Mouse (Mus musculus) heart, postnatal 0 days (tissue): ENCODE data around the gene Pim1. TPM values are rescaled to one million over a fixed set of nuclear protein-coding genes. Genes with fewer than 3 reads are reported as not detected.

Experiments used
- ATAC-seq: fragments of 200-750 bp; cut with Nextera tagmentation; 2 replicates; pipeline ENCODE4 v1.8.0; 2017; ENCODE audit warnings: low read depth, moderate number of reproducible peaks, moderate library complexity; ENCODE audit not compliant: insufficient read depth
- DNase-seq: peaks from one replicate; pipeline ENCODE4 v3.0.0-alpha.2; 2016; ENCODE audit warnings: low spot score
- H3K27ac ChIP-seq: fragments of 300-500 bp; sonication (generic); 2 replicates; pipeline ENCODE4 v1.5.1; 2014; ENCODE audit warnings: low read depth, mild to moderate bottlenecking
- H3K27me3 ChIP-seq: fragments of 300-500 bp; sonication (generic); 2 replicates; pipeline ENCODE4 v1.6.1; 2014; ENCODE audit warnings: low read length, mixed read lengths; ENCODE audit not compliant: control insufficient read depth, insufficient read depth
- H3K36me3 ChIP-seq: fragments of 300-500 bp; sonication (generic); replicated peaks from 2 replicates; pipeline ENCODE4 v1.6.1; 2014; ENCODE audit warnings: low read length, mixed read lengths; ENCODE audit not compliant: control insufficient read depth, insufficient read depth
- H3K4me1 ChIP-seq: fragments of 300-500 bp; sonication (generic); 2 replicates; pipeline ENCODE4 v1.6.1; 2014; ENCODE audit warnings: antibody characterized with exemption; ENCODE audit not compliant: control insufficient read depth, insufficient read depth
- H3K4me2 ChIP-seq: fragments of 300-500 bp; sonication (generic); 2 replicates; pipeline ENCODE4 v1.6.1; 2014; ENCODE audit warnings: low read depth, mild to moderate bottlenecking, low read length, moderate library complexity
- H3K4me3 ChIP-seq: fragments of 300-500 bp; sonication (generic); 2 replicates; pipeline ENCODE4 v1.5.1; 2014; ENCODE audit warnings: low read depth, low read length
- H3K9ac ChIP-seq: fragments of 300-500 bp; sonication (generic); replicated peaks from 2 replicates; pipeline ENCODE4 v1.6.1; 2014; ENCODE audit warnings: low read depth, low read length, mixed read lengths
- H3K9me3 ChIP-seq: fragments of 300-500 bp; sonication (generic); replicated peaks from 2 replicates; pipeline ENCODE4 v1.6.1; 2016; ENCODE audit warnings: low read length; ENCODE audit not compliant: control insufficient read depth
- CTCF ChIP-seq: IDR thresholded peaks from 2 replicates; pipeline ENCODE4 v1.5.1; 2016; ENCODE audit warnings: antibody characterized with exemption, control low read depth, low read depth
- EP300 ChIP-seq: IDR thresholded peaks from 2 replicates; pipeline ENCODE4 v1.6.1; 2016; ENCODE audit warnings: antibody characterized with exemption, low read depth
- WGBS: fragments of 180-500 bp; shearing (Covaris S2); extraction: QIAGEN DNeasy Blood & Tissue Kit; methylation state at CpG from one replicate; pipeline ENCODE4 v1.1.7; 2014; 5-methylcytosine and 5-hydroxymethylcytosine counted together
- polyA plus RNA-seq: library from polyadenylated mRNA; unstranded; fragments of >200 nt; fragmentation: Nextera tagmentation; extraction: Ambion mirVana; gene quantifications from 2 replicates; pipeline ENCODE4 v1.2.1, GENCODE M21; 2015
- total RNA-seq: library from RNA; depleted of rRNA; stranded (reverse); fragments of >200 nt; gene quantifications from 2 replicates; pipeline ENCODE4 v1.2.3, GENCODE M21; 2014; ENCODE audit warnings: low replicate concordance

Pim1 gene
- total and polyA plus RNA-seq, 2 experiments from 2014 or later: 29.2 to 58.4 TPM

GRCm38 (mm10) chr17:29467030-29467429 lies 23.5 kb upstream of the Pim1 start:
- 42% methylated on average over 11 of the region's 11 CpGs for WGBS
- no peak overlapping the region for H3K4me3 ChIP-seq
- no peaks in the 10 kb centered on the region for H3K27me3 ChIP-seq
- no peaks in the 10 kb centered on the region for H3K36me3 ChIP-seq
- peaks cover 31% of the 10 kb centered on the region for H3K4me1 ChIP-seq
- TF ChIP-seq CTCF: no peak
- TF ChIP-seq EP300: no peak
- 0 out of 2 replicates have a peak overlapping the region, but pooled peaks have one; percentile 25 for H3K27ac ChIP-seq
- H3K9ac ChIP-seq: no peak overlapping the region
- no peak for DNase-seq
- ATAC-seq: no peak
- peak overlapping the region; percentile 60; the same call in 1 of the 2 replicates for H3K4me2 ChIP-seq
- H3K9me3 ChIP-seq: no peaks in the 10 kb centered on the region

- Histone ChIP-seq H3K27ac (no peak overlapping the region), H3K9ac (no peak overlapping the region), H3K36me3 (no peaks in the 10 kb centered on the region), H3K27me3 (no peaks in the 10 kb centered on the region), H3K4me2 (no peak overlapping the region), H3K4me3 (no peak overlapping the region), H3K4me1 (no peaks in the 10 kb centered on the region), H3K9me3 (no peaks in the 10 kb centered on the region)
- ATAC-seq (no peak), DNase-seq (no peak)
- 90% methylated on average over 10 of the region's 10 CpGs for WGBS
- TF ChIP-seq EP300 (no peak), CTCF (no peak)
These were observed 17.1 kb upstream of the Pim1 start for GRCm38 (mm10) chr17:29473466-29473865.

DNA sequence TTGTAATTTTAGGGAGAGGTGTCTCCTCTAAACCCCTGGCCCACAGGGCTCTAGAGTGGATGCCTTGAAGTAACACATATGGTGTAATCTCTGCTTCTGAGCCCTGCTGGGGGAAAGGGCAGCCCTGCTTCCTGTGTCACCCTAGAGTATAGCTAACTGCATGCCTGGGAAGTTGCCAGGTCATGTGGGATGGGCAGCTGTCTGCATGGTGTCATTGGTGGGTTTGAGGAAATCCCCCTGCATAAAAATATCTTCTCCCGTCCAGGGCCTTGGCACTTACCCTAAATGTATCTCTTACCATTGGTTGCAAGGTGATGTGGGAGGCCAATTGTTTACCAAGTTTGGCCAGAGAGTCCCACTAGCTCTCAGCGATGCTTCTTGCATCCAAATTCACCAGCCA lies 16.5 kb upstream of the Pim1 start:
- no peak for ATAC-seq

GRCm38 (mm10) chr17:29475142-29475541 lies 15.4 kb upstream of the Pim1 start:
- 87% methylated on average over 3 of the region's 3 CpGs for WGBS
- H3K9me3 ChIP-seq: no peaks in the 10 kb centered on the region
- H3K4me1 ChIP-seq: no peaks in the 10 kb centered on the region
- no peak for ATAC-seq
- no peak overlapping the region for H3K4me2 ChIP-seq
- H3K27me3 ChIP-seq: no peaks in the 10 kb centered on the region
- no peaks in the 10 kb centered on the region for H3K36me3 ChIP-seq
- no peak overlapping the region for H3K9ac ChIP-seq
- no peak for DNase-seq
- no peak overlapping the region for H3K27ac ChIP-seq
- H3K4me3 ChIP-seq: no peak overlapping the region
- no peak for TF ChIP-seq EP300
- no peak for TF ChIP-seq CTCF

More for the DNA sequence above, 16.5 kb upstream of the Pim1 start:
- Histone ChIP-seq H3K9me3 (no peaks in the 10 kb centered on the region), H3K9ac (no peak overlapping the region), H3K4me2 (no peak overlapping the region), H3K27ac (no peak overlapping the region), H3K4me1 (no peaks in the 10 kb centered on the region), H3K4me3 (no peak overlapping the region), H3K36me3 (no peaks in the 10 kb centered on the region), H3K27me3 (no peaks in the 10 kb centered on the region)
- TF ChIP-seq CTCF: no peak
- TF ChIP-seq EP300: no peak
- no peak for DNase-seq
- 60% methylated on average over 2 of the region's 2 CpGs for WGBS

DNA sequence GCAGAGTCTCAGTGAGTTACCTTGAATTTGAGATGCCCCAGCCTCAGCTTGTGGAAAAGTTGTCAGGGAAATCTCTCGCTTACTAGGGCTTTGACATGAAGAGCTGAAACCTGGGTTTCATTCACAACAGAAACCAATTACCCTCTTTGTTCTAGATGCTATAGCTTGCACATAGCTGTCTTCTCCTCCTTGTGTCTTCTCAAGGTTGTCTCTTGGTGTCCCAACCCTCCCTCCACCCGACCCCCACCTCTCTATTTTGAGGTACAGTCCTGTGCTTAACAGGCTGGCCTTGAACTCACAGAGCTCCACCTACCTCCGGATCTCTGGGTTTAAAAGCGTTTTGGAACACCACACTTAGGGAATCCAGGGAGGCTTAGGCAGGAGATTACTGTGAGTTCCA lies 14.1 kb upstream of the Pim1 start:
- H3K4me2 ChIP-seq: no peak overlapping the region
- H3K27ac ChIP-seq: no peak overlapping the region
- H3K9me3 ChIP-seq: no peaks in the 10 kb centered on the region
- H3K4me1 ChIP-seq: peaks cover 12% of the 10 kb centered on the region
- DNase-seq: no peak
- no peaks in the 10 kb centered on the region for H3K36me3 ChIP-seq
- no peak for TF ChIP-seq CTCF
- no peak for TF ChIP-seq EP300
- no peak overlapping the region for H3K4me3 ChIP-seq
- no peak for ATAC-seq
- WGBS: 71% methylated on average over 4 of the region's 4 CpGs
- no peaks in the 10 kb centered on the region for H3K27me3 ChIP-seq
- H3K9ac ChIP-seq: no peak overlapping the region

DNA sequence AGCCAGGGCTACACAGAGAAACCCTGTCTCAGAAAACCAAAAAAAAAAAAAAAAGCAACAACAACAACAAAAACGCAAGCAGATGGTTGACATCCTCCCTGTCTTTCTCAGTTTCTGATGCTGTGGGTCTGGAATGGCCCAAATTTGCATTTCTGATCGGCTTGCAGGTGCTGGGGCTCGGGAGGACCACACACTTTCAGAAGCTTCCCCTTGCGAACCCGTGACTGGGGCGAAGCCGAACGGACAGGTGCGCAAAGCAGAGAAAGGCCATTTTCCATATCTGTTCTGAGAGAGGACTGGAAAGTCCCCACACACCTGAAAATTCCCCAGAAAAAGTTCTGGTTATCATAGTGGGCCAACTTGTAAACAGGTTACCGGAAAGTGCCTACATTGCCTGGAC lies 13.2 kb upstream of the Pim1 start:
- H3K36me3 ChIP-seq: no peaks in the 10 kb centered on the region
- H3K27ac ChIP-seq: no peak overlapping the region
- H3K4me3 ChIP-seq: no peak overlapping the region
- WGBS: 93% methylated on average over 10 of the region's 10 CpGs
- H3K27me3 ChIP-seq: no peaks in the 10 kb centered on the region
- ATAC-seq (no peak), DNase-seq (no peak)
- peaks cover 12% of the 10 kb centered on the region for H3K4me1 ChIP-seq
- H3K4me2 ChIP-seq: no peak overlapping the region
- 0 out of 2 replicates have a peak, but pooled peaks cover under 1% of the 10 kb centered on the region for H3K9me3 ChIP-seq
- no peak overlapping the region for H3K9ac ChIP-seq
- TF ChIP-seq CTCF (no peak), EP300 (no peak)
